Mouse (Mus musculus): ENCODE data around the gene Synpo2. TPM values are rescaled to one million over a fixed set of nuclear protein-coding genes. Genes with fewer than 3 reads are reported as not detected.

Synpo2 gene
- polyA plus RNA-seq, 1 experiment = 12.8 TPM

GRCm38 (mm10) chr3:123188616-123189230, 47.2 kb downstream of the Synpo2 start:
- no peaks in the 10 kb centered on the region for H3K4me1 ChIP-seq (ENCODE audit: control insufficient read depth, insufficient read depth, low read length)
- TF ChIP-seq POLR2A (IDR thresholded peaks at IDR 0.05; ENCODE audit: borderline replicate concordance, extremely low read depth, low read depth, low read length) = no peak
- no peak for TF ChIP-seq CTCF (IDR thresholded peaks at IDR 0.05; ENCODE audit: insufficient read depth, low read length)
- WGBS = 77% methylated on average over 12 of the region's 12 CpGs
- H3K4me3 ChIP-seq (replicated peaks; ENCODE audit: extremely low read depth, low read depth, low read length) = no peak overlapping the region
- DNase-seq = no peak

GRCm38 (mm10) chr3:123187370-123188124, 48.4 kb downstream of the Synpo2 start:
- no peak for TF ChIP-seq CTCF (IDR thresholded peaks at IDR 0.05; ENCODE audit: insufficient read depth, low read length)
- no peak for TF ChIP-seq POLR2A (IDR thresholded peaks at IDR 0.05; ENCODE audit: borderline replicate concordance, extremely low read depth, low read depth, low read length)
- Histone ChIP-seq H3K4me1 (ENCODE audit: control insufficient read depth, insufficient read depth, low read length) (no peaks in the 10 kb centered on the region), H3K4me3 (replicated peaks; ENCODE audit: extremely low read depth, low read depth, low read length) (no peak overlapping the region)
- WGBS = 72% methylated on average over 15 of the region's 15 CpGs
- DNase-seq = no peak

GRCm38 (mm10) chr3:123185238-123185925, 50.6 kb downstream of the Synpo2 start:
- TF ChIP-seq CTCF (IDR thresholded peaks at IDR 0.05; ENCODE audit: insufficient read depth, low read length) (no peak), POLR2A (IDR thresholded peaks at IDR 0.05; ENCODE audit: borderline replicate concordance, extremely low read depth, low read depth, low read length) (no peak)
- WGBS = 72% methylated on average over 10 of the region's 10 CpGs
- Histone ChIP-seq H3K4me3 (replicated peaks; ENCODE audit: extremely low read depth, low read depth, low read length) (no peak overlapping the region), H3K4me1 (ENCODE audit: control insufficient read depth, insufficient read depth, low read length) (no peaks in the 10 kb centered on the region)
- no peak for DNase-seq

- Histone ChIP-seq H3K4me1 (ENCODE audit: control insufficient read depth, insufficient read depth, low read length) (no peaks in the 10 kb centered on the region), H3K4me3 (replicated peaks; ENCODE audit: extremely low read depth, low read depth, low read length) (no peak overlapping the region)
- no peak for TF ChIP-seq POLR2A (IDR thresholded peaks at IDR 0.05; ENCODE audit: borderline replicate concordance, extremely low read depth, low read depth, low read length)
- TF ChIP-seq CTCF (IDR thresholded peaks at IDR 0.05; ENCODE audit: insufficient read depth, low read length) = no peak
- DNase-seq = no peak
- 80% methylated on average over 10 of the region's 10 CpGs for WGBS
Observed at GRCm38 (mm10) chr3:123184281-123184680, 51.7 kb downstream of the Synpo2 start.

GRCm38 (mm10) chr3:123179508-123179907, 56.4 kb downstream of the Synpo2 start:
- TF ChIP-seq CTCF (IDR thresholded peaks at IDR 0.05; ENCODE audit: insufficient read depth, low read length) (no peak), POLR2A (IDR thresholded peaks at IDR 0.05; ENCODE audit: borderline replicate concordance, extremely low read depth, low read depth, low read length) (no peak)
- WGBS = 23% methylated on average over 8 of the region's 8 CpGs
- Histone ChIP-seq H3K4me1 (ENCODE audit: control insufficient read depth, insufficient read depth, low read length) (no peaks in the 10 kb centered on the region), H3K4me3 (replicated peaks; ENCODE audit: extremely low read depth, low read depth, low read length) (no peak overlapping the region)
- DNase-seq = no peak

GRCm38 (mm10) chr3:123179041-123179440, 56.9 kb downstream of the Synpo2 start:
- Histone ChIP-seq H3K4me1 (ENCODE audit: control insufficient read depth, insufficient read depth, low read length) (no peaks in the 10 kb centered on the region), H3K4me3 (replicated peaks; ENCODE audit: extremely low read depth, low read depth, low read length) (no peak overlapping the region)
- DNase-seq = no peak
- 79% methylated on average over 5 of the region's 5 CpGs for WGBS
- TF ChIP-seq POLR2A (IDR thresholded peaks at IDR 0.05; ENCODE audit: borderline replicate concordance, extremely low read depth, low read depth, low read length) (no peak), CTCF (IDR thresholded peaks at IDR 0.05; ENCODE audit: insufficient read depth, low read length) (no peak)

GRCm38 (mm10) chr3:123178420-123178819, 57.5 kb downstream of the Synpo2 start:
- 71% methylated on average over 4 of the region's 4 CpGs for WGBS
- TF ChIP-seq POLR2A (IDR thresholded peaks at IDR 0.05; ENCODE audit: borderline replicate concordance, extremely low read depth, low read depth, low read length) (no peak), CTCF (IDR thresholded peaks at IDR 0.05; ENCODE audit: insufficient read depth, low read length) (no peak)
- Histone ChIP-seq H3K4me1 (ENCODE audit: control insufficient read depth, insufficient read depth, low read length) (no peaks in the 10 kb centered on the region), H3K4me3 (replicated peaks; ENCODE audit: extremely low read depth, low read depth, low read length) (no peak overlapping the region)
- DNase-seq = no peak

GRCm38 (mm10) chr3:123176366-123177334, 59.3 kb downstream of the Synpo2 start:
- 67% methylated on average over 19 of the region's 19 CpGs for WGBS
- Histone ChIP-seq H3K4me3 (replicated peaks; ENCODE audit: extremely low read depth, low read depth, low read length) (no peak overlapping the region), H3K4me1 (ENCODE audit: control insufficient read depth, insufficient read depth, low read length) (no peaks in the 10 kb centered on the region)
- TF ChIP-seq CTCF (IDR thresholded peaks at IDR 0.05; ENCODE audit: insufficient read depth, low read length) = no peak
- no peak for TF ChIP-seq POLR2A (IDR thresholded peaks at IDR 0.05; ENCODE audit: borderline replicate concordance, extremely low read depth, low read depth, low read length)
- DNase-seq = no peak

- no peak for TF ChIP-seq CTCF (IDR thresholded peaks at IDR 0.05; ENCODE audit: insufficient read depth, low read length)
- TF ChIP-seq POLR2A (IDR thresholded peaks at IDR 0.05; ENCODE audit: borderline replicate concordance, extremely low read depth, low read depth, low read length) = no peak
- 82% methylated on average over 7 of the region's 7 CpGs for WGBS
- Histone ChIP-seq H3K4me1 (ENCODE audit: control insufficient read depth, insufficient read depth, low read length) (no peaks in the 10 kb centered on the region), H3K4me3 (replicated peaks; ENCODE audit: extremely low read depth, low read depth, low read length) (no peak overlapping the region)
- DNase-seq = no peak
Observed at GRCm38 (mm10) chr3:123175142-123175541, 60.8 kb downstream of the Synpo2 start.
